Mouse (Mus musculus): ENCODE results near the gene Mfap3l.

DNA sequence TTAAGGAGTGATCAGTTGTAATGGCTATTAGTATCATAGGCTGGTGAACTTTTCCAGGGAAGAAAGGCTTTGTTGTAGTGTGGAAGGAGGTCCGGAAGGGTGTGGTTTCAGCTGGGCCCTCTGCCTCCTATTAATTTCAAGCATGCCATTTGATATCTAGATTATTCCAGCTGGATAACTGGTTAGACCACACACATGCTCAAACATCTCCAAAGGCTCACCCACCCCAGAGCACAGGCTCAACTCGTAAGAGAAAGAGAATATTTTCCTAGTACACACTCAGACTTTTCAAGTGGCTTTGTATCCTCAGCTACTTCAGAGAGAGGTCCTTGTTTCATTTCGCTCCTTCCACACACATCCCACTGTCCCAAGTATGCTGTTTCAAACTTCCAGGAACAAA is 4.7 kb upstream of the Mfap3l start:
- no peak for TF ChIP-seq CTCF (IDR thresholded peaks at IDR 0.05; ENCODE audit: low read depth)
- TF ChIP-seq EP300 (optimal IDR thresholded peaks at IDR 0.05), result no peak
